Mouse (Mus musculus): ENCODE results near the gene Pde4b. TPM values are rescaled to one million over a fixed set of nuclear protein-coding genes. Genes with fewer than 3 reads are reported as not detected.
A peak's percentile ranks its signal among the peaks of the same experiment; 100 is the strongest.

Gene Pde4b
- polyA plus RNA-seq, 1 experiment from 2014 or later = 21.8 TPM

DNA sequence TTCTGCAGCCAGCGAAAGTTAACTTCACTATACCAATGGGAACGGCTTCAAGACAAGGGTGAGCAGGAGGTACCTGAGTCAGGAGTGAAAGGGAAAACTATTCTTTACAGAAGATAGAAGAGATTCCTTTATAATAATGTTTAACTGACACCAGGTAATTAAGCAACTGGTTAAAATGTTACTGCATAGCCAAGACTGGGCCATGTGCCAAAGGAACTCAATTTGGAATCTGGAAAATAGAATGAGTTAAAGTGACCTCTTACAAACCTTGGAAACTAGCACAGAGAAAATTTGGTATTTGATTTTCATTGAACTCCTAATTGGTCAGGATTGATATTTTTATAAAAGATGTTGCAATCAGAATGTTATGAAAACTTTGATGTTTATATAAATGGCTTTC is 228.7 kb downstream of the Pde4b start:
- Histone ChIP-seq H3K4me1 (replicated peaks) (no peaks in the 10 kb centered on the region), H3K4me3 (no peak overlapping the region), H3K27ac (replicated peaks) (no peak overlapping the region), H3K27me3 (no peaks in the 10 kb centered on the region), H3K9me3 (no peaks in the 10 kb centered on the region), H3K36me3 (no peaks in the 10 kb centered on the region), H3K9ac (no peak overlapping the region), H3K4me2 (no peak overlapping the region)
- ATAC-seq (ENCODE audit: low read depth) = no peak
- 93% methylated on average over 2 of the region's 2 CpGs for WGBS

DNA sequence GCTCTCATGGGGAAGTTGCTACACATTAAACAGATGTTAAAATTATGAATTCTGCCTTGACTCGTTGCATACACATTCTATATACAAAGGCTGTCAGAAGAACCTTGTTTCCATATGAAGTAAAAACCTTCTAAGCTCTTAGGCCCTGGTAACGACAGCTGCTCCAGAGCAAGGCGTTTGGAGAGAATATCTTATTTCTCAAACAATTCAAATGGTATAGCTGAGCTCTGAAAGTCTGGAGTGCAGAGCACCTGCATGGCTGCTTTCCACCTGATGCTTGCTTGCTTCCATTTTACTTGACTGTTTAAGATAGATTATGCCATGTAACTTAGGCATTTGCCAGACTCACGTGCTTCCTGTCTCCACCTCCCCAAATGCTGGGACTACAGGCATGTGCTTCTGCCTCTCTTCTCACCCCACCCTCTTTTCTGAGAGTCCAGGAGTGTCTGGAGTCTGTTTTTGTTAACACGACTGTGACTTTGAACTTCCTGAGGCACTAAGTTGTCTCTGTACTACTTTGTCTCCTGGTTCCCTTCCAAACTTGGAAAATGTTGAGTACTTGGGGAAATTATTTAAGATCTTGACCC is 229.4 kb downstream of the Pde4b start:
- H3K4me2 ChIP-seq = no peak overlapping the region
- H3K4me3 ChIP-seq = no peak overlapping the region
- no peaks in the 10 kb centered on the region for H3K36me3 ChIP-seq
- WGBS = 78% methylated on average over 5 of the region's 5 CpGs
- no peaks in the 10 kb centered on the region for H3K9me3 ChIP-seq
- no peak overlapping the region for H3K27ac ChIP-seq (replicated peaks)
- H3K9ac ChIP-seq = no peak overlapping the region
- no peaks in the 10 kb centered on the region for H3K27me3 ChIP-seq
- H3K4me1 ChIP-seq (replicated peaks) = no peaks in the 10 kb centered on the region
- no peak for ATAC-seq (ENCODE audit: low read depth)

DNA sequence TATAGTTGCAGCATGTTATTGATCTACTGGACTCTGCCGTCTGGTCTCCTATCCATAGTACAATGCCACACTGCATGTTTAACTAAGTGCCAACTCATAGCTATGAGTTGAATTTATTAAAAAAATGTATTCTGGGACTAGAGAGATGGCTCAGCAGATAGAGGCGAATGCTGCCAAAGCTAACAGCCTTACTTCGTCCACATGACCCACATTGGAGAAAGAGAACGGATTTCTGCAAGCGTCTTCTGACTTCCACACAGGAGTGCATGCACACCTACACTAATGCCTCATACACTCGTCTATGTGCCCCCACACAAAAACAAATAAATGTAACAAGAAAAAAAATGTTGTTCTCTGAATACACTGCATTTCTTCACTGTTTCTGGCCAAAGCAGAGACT is 231.3 kb downstream of the Pde4b start:
- Histone ChIP-seq H3K27me3 (no peaks in the 10 kb centered on the region), H3K36me3 (no peaks in the 10 kb centered on the region), H3K4me1 (replicated peaks) (no peaks in the 10 kb centered on the region), H3K27ac (replicated peaks) (no peak overlapping the region), H3K9ac (no peak overlapping the region), H3K4me3 (no peak overlapping the region), H3K9me3 (no peaks in the 10 kb centered on the region), H3K4me2 (no peak overlapping the region)
- 88% methylated on average over 6 of the region's 6 CpGs for WGBS
- no peak for ATAC-seq (ENCODE audit: low read depth)

DNA sequence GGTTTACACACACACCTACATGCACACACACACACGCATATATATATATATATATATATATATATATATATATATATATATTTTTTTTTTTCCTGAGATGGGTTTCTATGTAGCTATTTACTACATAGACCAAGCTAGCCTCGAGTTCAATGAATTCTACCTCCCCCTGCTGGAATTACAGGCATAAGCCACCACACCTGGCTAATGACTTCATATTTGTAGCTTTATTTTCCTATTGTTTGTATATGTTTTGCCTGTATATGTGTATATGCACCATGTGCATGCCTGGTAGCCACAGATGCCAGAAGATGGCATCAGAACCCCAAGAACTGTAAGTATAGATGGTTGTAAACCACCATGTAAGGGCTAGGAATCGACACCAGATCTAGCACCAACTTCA is 234.0 kb downstream of the Pde4b start:
- Histone ChIP-seq H3K4me2 (no peak overlapping the region), H3K4me1 (replicated peaks) (no peaks in the 10 kb centered on the region), H3K27me3 (no peaks in the 10 kb centered on the region), H3K27ac (replicated peaks) (no peak overlapping the region), H3K9ac (no peak overlapping the region), H3K36me3 (no peaks in the 10 kb centered on the region), H3K9me3 (no peaks in the 10 kb centered on the region), H3K4me3 (no peak overlapping the region)
- 78% methylated on average over 3 of the region's 3 CpGs for WGBS
- no peak for ATAC-seq (ENCODE audit: low read depth)

DNA sequence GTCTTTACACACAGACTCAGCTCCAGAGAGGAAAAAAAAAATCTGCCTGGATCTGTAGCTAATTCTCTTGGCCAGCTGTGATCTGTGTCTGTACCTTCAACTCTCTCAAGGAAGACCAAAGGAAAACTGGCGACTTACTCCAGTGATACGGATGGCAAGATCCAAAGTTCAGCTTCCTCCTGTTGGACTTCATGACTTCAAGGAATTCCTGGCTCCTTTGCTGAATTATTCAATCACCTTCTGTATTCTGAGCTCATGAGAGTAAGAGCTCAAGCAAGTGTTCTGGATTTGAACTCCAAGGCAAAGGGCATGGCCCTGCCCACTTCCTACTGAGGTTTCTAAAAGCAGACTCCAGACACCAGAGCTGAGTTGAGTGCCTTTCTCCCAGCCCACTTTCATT is 245.0 kb downstream of the Pde4b start:
- Histone ChIP-seq H3K4me3 (no peak overlapping the region), H3K36me3 (no peaks in the 10 kb centered on the region), H3K27ac (replicated peaks) (no peak overlapping the region), H3K27me3 (no peaks in the 10 kb centered on the region), H3K9ac (no peak overlapping the region), H3K4me2 (no peak overlapping the region), H3K9me3 (no peaks in the 10 kb centered on the region), H3K4me1 (replicated peaks) (no peaks in the 10 kb centered on the region)
- WGBS = 94% methylated on average over 2 of the region's 2 CpGs
- ATAC-seq (ENCODE audit: low read depth) = no peak

DNA sequence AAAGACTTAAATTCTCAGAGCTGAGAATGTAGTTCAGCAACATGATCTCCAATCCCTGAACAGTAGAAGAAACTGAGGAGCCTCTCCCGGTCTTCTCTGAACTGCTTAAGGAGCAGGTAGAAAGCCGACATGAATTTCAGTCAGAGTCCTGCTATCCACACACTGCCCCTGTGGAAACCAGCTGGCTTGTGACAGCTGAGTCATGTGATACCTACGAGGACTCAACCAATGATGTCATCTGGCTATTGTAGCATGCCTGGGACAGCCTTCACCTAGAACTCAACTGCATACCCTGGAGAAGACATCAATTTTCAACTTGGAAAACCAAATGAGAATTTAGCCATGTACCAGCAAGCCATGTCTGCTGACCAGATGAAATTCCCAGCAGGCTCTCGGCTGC is 245.5 kb downstream of the Pde4b start:
- H3K9me3 ChIP-seq = no peaks in the 10 kb centered on the region
- 81% methylated on average over 4 of the region's 4 CpGs for WGBS
- no peak for ATAC-seq (ENCODE audit: low read depth)

DNA sequence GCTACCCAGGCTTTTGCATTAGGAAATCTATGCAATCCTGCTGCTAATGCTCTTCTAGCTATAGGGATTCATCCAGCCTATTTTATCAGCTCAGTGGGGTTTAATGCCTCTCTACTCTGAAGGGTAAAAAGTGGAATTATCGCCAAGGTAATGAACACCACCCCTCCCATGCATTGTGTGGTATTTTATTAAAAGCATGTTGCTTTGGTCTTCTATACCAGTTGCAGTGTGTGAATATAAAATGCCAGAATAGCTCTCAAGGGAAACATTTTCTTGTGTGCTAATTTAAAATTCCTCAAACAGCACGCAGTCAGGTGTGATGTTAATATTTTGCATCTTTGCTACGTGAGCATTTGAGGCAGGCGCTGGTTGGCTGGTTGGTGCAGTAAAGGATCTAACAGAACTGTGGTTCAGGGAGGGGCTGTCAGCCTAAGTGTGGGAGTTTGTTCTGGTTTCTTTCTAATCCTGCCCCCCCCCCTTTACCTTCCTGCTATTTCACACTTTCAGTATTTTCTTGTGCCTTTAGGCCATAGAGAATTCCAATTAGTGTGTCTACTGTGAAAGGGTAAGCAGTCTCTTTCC is 259.7 kb downstream of the Pde4b start:
- Histone ChIP-seq H3K4me1 (replicated peaks) (peaks cover 22% of the 10 kb centered on the region), H3K4me3 (no peak overlapping the region), H3K9me3 (no peaks in the 10 kb centered on the region), H3K36me3 (no peaks in the 10 kb centered on the region), H3K4me2 (peak overlapping the region; percentile 11; the same call in 1 of the 2 replicates), H3K27me3 (no peaks in the 10 kb centered on the region), H3K27ac (replicated peaks) (peak overlapping the region; percentile 61), H3K9ac (no peak overlapping the region)
- ATAC-seq (ENCODE audit: low read depth) = peak; percentile 84
- WGBS = 47% methylated on average over 4 of the region's 4 CpGs

More for the DNA sequence above, 245.5 kb downstream of the Pde4b start:
- H3K9ac ChIP-seq = no peak overlapping the region
- H3K4me2 ChIP-seq = no peak overlapping the region
- H3K4me1 ChIP-seq (replicated peaks) = no peaks in the 10 kb centered on the region
- no peak overlapping the region for H3K27ac ChIP-seq (replicated peaks)
- H3K36me3 ChIP-seq = no peaks in the 10 kb centered on the region
- no peaks in the 10 kb centered on the region for H3K27me3 ChIP-seq
- no peak overlapping the region for H3K4me3 ChIP-seq

DNA sequence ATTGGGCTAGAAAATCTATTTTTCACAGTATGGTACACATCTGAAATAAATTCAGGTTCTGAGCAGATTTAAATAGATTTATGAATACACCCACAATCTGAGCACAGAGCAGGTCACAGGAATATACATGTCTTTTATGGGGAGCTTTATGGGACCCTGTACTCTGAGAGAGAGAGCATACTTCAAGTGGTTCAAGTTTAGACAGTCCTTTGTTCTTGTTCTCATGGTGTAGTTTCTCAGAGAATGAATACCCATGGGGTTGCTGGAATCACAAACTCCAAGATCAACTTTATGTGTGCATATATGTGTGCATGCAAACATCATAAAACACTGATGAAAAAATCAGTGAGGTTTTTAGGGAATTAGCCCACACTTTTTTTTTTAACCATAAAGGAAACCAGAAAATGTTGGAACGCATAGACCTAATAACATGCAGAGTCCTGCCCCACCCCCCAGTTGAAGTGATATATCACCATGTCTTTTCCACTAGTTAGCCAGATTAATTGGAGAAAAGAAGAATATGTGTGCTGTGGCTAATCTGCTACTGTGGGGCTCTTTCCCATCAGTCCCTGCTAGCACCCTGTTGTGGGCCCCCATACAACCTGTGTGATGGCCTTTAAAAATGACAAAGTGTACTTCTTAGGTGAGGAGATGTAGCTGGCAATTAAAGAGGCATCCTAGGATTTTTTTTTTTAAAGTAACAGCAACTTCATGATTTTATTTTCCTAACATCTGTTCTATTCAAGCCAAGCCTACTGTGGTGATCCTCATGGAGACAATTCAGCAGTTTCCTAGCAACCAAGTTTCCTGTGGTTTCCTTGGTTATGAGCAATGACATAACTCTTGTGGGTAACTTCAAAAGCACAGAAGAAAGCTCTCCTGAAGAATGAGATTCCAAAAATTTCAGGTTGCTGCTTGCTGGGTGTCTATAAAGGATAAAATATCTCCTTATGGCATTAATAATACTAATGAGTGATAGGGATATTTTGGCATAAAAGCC is 264.4 kb downstream of the Pde4b start:
- Histone ChIP-seq H3K36me3 (no peaks in the 10 kb centered on the region), H3K9ac (no peak overlapping the region), H3K9me3 (no peaks in the 10 kb centered on the region), H3K27me3 (no peaks in the 10 kb centered on the region), H3K4me2 (no peak overlapping the region), H3K4me1 (replicated peaks) (peaks cover 18% of the 10 kb centered on the region), H3K27ac (replicated peaks) (no peak overlapping the region), H3K4me3 (no peak overlapping the region)
- WGBS = 27% methylated on average over 1 of the region's 1 CpGs
- 0 out of 2 replicates have a peak, but pooled peaks have one; percentile 36 for ATAC-seq (ENCODE audit: low read depth)

DNA sequence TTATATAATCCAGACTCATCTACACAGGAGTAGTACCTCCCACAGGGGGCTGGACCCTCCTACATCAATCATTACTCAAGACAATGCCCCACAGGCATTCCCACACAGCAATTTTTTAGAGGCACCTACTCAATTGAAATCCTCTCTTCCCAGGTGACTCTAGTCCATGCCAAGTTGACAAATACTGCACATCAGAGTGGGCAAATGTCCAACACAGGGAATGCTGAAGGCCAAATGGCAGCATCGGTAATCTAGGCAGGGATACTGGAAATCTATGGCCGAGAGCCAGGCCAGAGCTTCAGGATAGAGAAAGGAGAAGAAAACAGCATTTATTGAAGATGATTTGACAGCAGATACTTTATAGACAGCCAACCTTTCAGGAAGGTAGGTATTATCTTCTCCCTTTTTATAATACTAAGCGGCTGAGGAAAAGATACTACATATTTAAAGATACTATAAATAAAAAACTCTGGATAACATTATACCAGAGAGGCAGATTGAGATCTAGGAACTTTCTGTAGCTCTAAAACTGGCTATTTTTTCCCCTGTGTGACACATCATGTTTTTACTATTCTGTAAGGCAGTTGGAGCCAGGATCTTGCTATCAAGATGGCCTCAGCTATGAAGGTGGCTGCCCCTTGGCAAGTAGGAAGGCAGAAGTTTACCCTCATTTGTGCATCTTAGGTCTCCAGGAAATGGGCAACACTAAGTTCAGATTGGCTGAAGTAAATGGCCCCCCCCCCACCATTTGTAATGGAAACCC is 266.5 kb downstream of the Pde4b start:
- Histone ChIP-seq H3K9me3 (no peaks in the 10 kb centered on the region), H3K4me3 (no peak overlapping the region), H3K36me3 (no peaks in the 10 kb centered on the region), H3K4me1 (replicated peaks) (peaks cover 13% of the 10 kb centered on the region), H3K27ac (replicated peaks) (no peak overlapping the region), H3K9ac (no peak overlapping the region), H3K4me2 (no peak overlapping the region), H3K27me3 (no peaks in the 10 kb centered on the region)
- WGBS = 82% methylated on average over 3 of the region's 3 CpGs
- no peak for ATAC-seq (ENCODE audit: low read depth)

DNA sequence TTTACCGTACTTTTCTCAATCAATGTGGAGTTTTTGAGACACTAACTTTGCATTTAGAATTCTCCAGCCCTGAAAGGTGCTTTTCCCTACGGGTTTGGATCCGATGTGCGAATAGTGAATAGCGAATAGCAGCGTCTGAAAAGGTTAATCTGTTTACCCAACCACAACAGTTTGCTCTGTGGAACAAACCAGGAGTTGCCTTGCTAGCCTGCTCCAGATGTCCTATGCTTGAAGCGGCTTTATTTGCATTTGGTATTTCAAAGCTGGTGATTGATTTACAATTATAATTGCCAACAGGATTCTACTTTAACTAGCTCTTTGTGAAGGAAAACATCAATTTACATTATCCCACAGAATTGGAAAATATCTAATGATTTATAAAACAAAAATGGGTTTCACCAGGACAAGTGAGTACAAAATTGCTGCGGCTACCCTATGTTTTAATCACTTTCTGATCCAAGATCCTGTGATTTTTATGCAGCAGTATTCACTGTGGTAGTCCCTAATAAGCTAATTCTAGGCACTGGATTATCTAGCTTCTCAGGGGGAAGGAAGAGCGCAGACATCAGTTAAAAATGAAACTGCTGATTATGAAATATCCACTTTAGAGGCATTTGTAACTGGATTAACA is 280.9 kb downstream of the Pde4b start:
- H3K4me3 ChIP-seq = no peak overlapping the region
- H3K27me3 ChIP-seq = no peaks in the 10 kb centered on the region
- no peak for ATAC-seq (ENCODE audit: low read depth)
- peaks cover 12% of the 10 kb centered on the region; the same call in 1 of the 2 replicates for H3K4me1 ChIP-seq (replicated peaks)
- H3K4me2 ChIP-seq = no peak overlapping the region
- no peaks in the 10 kb centered on the region for H3K36me3 ChIP-seq
- no peak overlapping the region for H3K9ac ChIP-seq
- H3K27ac ChIP-seq (replicated peaks) = no peak overlapping the region
- no peaks in the 10 kb centered on the region for H3K9me3 ChIP-seq
- WGBS = 42% methylated on average over 9 of the region's 9 CpGs

DNA sequence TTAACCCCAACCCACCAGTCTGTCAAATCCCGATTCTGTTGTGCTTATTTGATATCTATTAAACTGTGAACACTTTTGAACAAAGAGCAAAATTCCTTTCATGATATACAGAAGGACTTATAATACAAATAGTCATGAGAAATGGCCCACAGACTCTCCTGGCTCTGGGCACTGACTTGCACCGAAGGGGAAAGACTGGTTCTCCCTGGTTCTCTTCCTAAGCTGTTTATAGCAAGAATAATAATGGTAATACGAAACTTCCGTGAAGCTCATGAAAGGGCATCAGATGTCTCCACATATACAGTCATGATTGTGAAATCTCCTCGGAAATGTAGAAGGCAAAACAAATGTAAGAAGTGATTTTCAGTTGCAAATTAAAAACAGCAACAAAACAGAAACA is 287.3 kb downstream of the Pde4b start:
- Histone ChIP-seq H3K9me3 (no peaks in the 10 kb centered on the region), H3K27me3 (no peaks in the 10 kb centered on the region), H3K27ac (replicated peaks) (no peak overlapping the region), H3K36me3 (no peaks in the 10 kb centered on the region), H3K4me2 (no peak overlapping the region), H3K9ac (no peak overlapping the region), H3K4me1 (replicated peaks) (no peaks in the 10 kb centered on the region), H3K4me3 (no peak overlapping the region)
- no peak for ATAC-seq (ENCODE audit: low read depth)
- 84% methylated on average over 5 of the region's 5 CpGs for WGBS

Measured in neural tube, embryonic 13.5 days (tissue).